Mouse (Mus musculus): ENCODE measurements around the gene Dip2b.

The Dip2b gene

DNA sequence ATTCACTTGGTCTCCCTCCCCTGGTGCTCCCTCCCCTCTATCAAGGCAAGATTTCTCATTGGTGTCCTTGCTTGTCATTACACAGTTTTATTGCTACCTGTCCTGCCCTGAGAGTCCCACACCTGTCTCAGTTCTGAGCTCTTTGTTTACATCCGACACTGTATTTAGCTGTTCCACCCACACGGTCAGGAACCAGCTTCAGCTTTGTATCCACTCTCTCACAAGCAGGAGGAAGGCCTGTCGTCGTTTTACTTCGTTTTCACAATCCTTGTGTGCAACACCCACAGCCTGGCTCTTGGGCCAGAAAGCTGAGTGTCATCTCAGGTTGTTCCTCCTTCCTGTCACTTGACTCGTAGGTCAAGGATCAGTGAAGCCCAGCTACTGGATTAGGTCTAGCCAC is 45.4 kb downstream of the Dip2b start:
- DNase-seq (ENCODE audit: low spot score in 2 of 2), result no peak

DNA sequence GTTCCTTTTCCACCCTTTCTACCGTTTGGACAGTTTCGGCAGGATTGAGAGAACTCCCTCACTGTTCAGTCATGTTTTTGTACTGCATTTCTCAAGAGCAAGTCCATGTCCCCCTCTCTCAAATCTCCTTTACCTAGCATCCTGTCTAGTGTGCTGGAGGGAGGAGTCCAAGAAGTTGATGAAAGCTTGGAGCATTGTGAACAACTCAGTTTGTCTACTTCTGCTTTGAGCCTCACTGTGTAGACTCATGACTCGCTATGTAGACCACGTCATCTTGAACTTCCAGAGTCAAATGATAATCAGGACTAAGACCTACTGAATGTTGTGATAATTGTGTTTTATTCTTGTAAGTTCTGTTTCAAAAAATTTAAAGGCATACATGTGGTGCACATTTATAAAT is 46.4 kb downstream of the Dip2b start:
- DNase-seq (ENCODE audit: low spot score in 2 of 2), result no peak

DNA sequence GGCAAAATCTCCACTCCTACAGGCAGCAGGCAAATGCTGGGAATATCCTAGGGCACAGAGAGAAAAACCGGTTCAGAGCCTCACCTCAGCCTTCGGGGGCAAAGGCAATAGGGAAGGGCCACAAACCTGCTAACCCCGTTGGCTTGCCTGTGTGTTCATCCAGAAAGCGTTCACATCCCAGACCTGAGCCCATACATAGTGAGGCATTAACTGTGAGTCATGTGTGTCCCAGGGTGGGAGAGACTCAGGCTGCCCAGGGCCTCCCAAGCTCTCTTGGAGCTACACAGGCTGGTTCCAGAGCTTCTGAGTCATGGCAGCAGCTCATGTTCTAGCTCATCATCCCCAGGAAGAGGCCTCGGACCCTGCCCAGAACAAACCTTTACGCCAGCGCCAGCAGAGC is 49.6 kb downstream of the Dip2b start:
- DNase-seq (ENCODE audit: low spot score in 2 of 2), result no peak

DNA sequence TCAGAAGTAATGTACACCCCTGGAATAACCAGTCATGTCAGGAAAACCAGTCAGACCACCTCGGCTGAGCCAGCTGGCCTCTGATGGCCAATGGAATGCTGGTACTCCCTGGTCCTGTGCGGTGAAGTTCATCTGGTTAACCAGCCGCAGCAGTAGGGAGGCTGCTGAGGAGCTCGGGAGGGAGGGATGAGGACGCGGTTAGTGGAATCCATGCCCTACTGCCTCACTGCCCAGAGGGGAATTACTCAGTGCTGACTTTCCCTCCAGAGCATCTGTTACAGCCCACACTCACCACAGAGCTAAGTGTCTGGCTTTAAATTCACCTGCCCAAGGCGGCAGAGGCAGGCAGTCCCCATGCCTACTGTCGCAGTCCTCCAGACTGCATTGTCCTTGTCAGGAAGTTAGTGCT is 51.2 kb downstream of the Dip2b start:
- DNase-seq (ENCODE audit: low spot score in 2 of 2), result no peak

DNA sequence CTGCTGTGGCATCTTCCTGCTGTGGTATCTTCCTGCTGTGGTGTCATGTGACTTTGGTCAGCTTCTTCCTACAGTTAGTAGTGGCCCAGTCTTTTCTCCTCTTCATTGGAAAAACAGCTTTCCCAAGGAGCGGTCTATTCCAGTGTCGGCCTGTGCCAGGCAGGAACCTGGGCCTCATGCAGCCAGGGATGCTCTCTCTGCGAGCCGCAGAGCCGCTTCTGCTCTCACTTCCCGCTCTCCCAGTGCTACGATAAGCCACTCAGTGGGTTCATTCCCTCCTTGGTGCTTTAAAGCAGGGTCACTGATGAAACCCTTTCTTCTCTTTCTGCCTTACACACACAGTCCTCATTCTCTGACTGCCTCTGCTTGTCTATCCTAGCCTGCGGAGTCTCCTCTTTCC is 53.4 kb downstream of the Dip2b start:
- no peak for DNase-seq (ENCODE audit: low spot score in 2 of 2)

DNA sequence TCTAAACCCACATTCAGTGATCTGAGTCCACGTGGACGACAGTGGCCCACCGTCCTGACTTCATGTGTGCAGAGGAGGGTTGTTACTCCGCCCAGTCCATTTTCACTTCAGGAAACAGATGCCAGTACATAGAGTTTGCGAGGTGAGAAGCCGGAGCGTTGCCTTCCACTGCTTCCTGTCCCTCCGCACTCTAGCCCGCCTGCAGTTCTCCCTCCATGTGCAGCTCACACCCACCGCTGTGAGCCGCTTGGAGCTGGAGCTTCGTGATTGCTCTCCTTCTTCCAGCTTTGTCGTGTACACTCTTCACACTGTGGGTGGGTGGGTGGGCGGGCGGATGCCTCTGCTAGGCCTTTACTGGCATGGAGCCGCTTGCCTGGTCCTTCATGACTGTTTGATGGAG is 53.8 kb downstream of the Dip2b start:
- no peak for DNase-seq (ENCODE audit: low spot score in 2 of 2)

DNA sequence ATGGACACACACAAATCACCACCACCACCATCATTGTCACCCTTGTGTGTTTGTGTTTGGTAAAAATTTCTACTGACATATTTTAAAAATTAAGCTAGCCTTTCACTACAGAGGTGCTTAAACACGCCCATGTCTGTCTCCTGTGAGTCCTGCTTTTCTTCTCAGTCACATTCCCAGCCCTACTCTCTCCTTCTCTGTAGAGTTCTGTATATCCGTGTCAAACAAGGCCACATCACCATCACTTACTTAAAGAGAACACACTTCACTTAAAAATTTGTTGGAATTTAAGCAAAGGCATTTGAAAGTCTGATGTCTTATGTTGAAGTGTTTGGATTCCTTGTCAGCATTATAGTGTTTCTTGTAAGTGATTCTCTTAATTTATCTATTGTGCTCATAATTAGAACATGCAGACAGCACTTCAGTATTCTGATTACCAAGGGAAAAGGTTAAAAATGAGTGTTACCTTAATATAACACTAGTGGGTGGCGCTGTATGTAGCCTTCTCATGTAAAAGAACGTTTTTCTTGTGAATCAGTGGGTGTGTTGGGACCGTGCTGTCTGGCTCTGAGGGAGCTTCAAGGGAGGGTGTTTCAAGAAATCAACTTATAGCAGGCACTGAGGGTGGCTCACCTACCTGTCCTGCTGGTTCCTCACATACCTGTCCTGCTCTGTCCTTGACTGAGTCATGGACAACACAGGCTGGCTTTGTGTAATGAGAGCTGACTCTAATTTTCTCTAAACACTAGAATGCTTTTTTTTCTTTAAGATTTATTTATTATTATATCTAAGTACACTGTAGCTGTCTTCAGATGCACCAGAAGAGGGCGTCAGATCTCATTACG is 58.3 kb downstream of the Dip2b start:
- no peak for DNase-seq (ENCODE audit: low spot score in 2 of 2)

DNA sequence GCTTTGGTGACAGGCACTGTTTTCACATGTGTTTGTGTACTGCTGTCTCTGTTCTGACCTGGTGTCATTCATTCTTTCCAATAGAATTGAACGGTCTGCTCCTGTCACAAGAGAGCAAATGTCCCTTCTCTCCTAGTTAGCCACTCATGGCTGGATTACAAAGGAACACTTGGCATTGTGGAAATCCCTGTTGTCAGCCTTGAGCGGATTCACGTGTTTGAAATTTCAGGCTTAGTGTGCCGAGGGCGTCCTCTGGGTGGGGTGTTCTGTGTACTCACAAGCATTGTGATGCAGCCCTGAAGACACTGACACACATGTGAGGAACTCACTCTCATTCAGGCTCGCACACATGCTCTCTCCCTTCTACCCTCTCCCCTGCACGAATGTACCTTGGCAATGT is 61.9 kb downstream of the Dip2b start:
- no peak for DNase-seq (ENCODE audit: low spot score in 2 of 2)

DNA sequence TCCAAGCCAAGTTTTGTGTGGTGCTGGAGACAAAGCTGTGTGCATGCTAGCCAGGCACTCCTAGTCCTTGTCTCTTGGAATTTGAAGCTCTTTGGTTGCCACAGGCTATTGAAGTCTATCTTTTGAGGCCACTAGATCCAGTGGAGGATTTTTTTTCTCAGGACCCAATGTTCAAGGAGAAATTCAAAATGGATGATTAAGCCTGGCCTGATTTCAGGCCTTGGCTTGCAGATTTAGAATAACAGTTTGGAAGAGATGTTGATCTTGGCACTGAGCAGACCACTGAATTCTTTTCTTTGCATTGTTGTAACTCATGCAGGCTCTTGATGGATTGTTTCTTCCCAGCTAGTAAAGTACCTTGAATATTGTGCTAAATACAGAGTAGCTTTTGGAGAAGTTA is 62.7 kb downstream of the Dip2b start:
- no peak for DNase-seq (ENCODE audit: low spot score in 2 of 2)

DNA sequence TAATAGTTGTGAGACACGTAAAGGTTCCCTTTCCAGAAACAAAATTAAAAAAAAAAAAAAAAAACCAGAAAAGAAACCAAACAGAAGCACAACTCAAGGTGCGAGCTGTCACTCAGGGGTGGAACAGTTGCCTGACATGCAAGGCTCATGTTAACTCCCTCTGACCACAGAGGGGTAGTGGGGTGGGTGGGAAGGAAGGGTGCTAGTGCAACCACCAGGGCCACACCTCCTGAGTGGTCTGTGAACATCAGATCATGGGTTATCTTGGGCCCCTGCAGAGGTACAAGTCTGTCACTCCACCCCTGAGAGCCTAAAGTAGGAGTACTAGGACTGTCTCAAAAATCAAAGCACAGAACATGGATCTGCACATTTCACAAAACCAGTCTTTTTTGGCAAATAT is 65.7 kb downstream of the Dip2b start:
- no peak for DNase-seq (ENCODE audit: low spot score in 2 of 2)

DNA sequence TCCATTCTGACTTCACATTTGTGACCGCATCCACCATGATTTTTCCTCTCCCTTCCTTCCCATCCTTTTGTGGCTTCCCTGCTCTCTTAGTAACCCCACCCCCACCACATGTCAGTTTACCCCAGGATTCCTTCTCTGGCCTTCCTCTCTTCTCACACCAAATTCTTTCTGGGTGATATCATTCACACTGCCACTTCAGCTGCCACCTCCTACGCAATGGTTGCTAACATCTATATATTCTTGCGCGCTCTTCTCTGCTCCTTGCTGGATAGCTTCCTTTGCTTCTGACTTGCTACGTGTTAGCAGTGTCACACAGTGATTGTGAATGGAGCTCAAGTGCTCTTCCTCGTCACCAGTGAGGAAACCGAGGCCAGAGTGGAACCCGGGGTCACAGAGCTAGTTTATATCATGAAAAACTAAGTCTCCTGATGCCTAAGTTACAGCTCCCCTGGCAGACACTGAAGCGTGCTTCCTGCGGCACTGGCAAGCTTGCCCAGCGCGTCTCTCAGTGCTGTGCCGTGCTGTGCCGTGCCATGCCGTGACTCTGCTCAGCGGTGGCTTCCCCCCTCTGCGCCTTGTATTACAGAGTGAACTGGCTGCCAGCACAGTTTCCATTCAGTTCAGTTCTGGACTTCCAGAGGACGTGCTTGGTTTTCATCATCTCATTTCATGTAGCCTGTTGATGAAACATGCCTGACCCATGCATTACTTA is 69.8 kb downstream of the Dip2b start:
- no peak for DNase-seq (ENCODE audit: low spot score in 2 of 2)

DNA sequence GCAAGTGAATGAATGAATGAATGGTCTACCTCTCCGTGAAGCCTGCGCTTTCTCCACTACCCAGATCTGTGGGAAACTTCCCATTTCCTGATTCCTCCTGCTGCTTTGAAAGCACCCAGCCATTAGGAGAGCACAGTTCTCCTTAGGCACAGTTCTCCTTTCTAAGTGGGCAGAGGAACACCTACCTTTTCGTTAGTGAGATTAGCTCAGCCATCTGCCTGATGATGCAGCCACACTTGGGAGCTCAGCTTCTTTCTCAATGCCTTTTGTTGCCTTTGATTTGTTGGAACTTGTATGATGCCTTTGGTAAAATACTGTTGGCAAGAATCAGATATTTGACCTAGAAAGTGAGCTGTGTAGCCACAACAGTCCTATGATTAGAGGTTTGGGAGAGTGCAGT is 71.5 kb downstream of the Dip2b start:
- no peak for DNase-seq (ENCODE audit: low spot score in 2 of 2)

DNA sequence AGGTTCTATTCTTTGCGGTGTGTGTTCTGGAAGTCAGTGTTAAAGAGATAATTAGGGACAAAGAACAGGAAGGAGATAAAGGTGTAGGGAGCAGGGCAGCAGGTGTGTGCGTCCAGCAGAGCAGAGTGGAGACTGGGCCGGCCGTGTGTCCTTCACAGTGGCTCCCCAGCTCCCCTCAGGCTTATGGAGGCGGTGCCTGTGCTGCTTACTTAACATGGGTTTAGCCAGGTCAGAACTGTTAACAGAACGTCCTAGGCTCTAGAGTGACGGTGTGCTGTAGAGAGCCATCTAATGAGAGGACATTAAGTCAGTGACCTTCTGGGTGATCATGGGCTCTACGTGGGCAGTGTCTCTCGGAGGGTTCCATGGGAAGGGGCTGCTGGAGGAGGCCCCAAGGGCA is 73.4 kb downstream of the Dip2b start:
- no peak for DNase-seq (ENCODE audit: low spot score in 2 of 2)

DNA sequence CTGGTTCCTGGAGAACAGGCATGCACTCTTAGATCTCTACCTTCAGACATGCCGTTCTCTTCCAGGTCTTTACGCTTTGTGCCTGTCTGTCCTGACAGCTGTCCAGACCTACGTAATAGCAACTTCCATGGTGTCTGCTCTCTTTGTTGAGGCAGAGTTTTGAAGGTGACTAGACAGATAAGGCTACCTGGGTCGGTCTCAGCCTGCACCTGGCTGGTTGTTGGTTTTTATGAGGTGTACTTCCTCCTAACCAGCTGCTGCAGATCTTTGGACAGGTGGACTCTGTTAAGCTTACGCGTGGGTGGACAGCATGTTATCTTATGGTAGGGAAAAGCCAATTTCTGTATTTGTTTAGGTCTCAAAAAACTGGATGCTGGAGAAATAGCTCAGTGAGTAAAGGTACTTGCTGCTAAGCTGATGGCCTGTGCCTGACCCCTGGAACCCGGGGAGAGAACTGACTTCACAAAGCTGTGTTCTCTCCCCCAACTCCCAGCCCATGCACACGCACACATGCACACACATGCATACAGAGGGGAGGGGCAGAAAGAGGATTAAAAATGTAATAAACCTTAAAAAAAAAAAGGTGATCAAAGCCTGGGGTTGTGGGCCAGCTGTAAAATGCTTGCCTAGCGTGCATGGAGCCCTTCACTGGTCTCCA is 74.0 kb downstream of the Dip2b start:
- no peak for DNase-seq (ENCODE audit: low spot score in 2 of 2)

DNA sequence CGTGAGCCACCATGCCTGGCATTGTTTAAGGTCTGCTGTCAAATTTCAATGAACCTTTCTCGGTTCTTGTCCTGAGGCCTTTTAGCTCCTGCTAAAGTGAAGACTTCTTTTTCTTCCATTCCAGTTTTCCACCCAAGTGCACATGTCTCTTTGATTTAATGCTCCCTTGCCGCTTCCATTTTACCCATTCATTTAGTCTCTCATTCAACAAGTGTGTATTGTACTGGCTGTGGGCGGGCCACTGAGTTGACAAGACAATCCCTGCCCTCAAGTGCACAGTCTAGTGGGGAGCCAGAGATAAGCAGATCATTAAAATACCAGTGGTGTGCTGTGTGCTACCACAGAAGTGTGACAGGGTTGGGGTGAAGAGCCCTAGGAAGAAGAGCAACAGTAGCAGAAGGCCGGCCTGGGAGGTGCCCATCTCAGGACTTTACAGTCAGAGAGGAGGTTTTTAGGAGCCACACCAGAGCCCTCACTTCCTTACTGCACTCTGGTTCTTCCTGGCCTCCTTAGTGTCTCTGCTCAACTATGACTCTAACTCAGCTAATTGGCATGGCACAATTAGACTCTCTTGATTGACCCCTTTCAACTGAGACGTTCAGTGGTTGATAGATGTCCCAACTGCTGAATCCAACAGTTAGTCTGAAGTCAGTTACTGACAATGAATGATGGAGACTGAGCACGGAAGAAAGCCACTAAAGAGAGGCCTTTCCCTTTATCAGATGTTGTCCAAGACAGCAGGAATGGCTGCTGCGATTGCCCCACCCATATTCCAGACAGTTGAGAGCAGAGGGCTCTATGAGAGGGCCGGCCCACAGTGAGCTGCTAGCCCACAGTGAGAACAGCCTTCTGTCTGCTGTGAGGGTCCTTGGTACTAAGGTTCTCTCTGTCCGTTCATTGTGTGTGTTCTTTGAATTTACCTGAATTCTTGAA is 75.1 kb downstream of the Dip2b start:
- DNase-seq (ENCODE audit: low spot score in 2 of 2), result no peak

DNA sequence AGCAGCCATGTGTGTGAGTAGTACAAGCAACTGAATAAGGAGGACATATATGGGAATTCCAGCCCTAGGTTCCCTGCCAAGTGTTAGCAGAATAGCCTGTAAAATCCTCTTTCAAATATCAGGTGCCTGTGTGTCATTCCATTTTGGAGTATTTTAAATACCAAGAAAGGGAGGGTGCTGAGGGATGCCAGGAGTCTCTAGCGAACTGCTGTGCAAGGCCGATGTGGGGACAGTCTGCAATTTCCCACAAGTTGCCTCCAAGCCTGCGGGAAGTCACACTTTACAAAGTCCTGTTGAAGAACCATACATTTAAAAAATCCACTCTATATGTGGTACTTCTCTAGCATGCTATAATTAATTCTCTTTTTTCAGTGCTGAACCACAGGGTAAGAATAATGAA is 77.0 kb downstream of the Dip2b start:
- no peak for DNase-seq (ENCODE audit: low spot score in 2 of 2)

DNA sequence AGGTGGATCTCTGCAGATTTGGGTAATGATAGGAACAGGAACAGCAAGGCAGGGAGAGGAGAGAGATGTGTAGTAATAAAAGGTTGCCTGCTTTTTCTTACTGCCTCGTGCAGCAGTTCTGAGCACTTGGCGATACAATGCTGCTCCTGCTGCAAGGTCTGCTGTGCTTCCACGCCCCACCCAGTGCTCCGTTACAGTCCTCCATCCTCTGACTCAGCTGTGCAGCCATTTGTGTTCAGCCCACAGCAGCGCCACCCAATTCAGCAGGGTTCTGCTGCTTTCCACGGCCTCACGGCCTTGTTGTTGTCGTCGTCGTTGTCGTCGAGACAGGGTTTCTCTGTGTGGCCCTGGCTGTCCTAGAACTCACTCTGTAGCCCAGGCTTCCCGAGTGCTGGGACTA is 77.9 kb downstream of the Dip2b start:
- no peak for DNase-seq (ENCODE audit: low spot score in 2 of 2)

DNA sequence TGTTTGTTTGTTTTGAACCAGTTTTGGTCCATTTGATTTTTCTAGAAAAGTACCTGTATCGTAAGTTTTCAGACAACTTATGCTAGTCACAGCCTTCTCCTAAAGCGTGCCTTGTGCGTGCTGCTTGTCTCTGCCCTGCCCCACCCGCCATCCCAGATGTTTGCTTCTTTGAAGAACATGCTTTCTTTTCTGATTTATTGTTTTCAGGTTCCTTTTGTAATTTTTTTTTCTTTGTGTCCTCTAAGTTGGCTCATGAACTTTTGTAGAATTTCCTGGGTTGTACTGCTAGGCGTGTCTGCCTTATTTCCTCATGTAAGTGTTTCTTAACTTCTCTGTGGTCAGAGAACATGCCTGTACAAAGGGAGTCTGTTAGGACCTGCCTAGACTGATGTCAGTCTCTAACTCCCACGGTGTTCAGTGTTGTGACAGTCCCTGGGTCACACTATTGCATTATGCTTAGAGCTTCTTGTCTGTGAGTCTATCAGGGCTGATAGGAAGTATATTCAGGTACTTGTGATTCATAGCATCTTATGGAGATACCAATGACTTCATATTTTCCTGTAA is 80.8 kb downstream of the Dip2b start:
- DNase-seq (ENCODE audit: low spot score in 2 of 2), result no peak

DNA sequence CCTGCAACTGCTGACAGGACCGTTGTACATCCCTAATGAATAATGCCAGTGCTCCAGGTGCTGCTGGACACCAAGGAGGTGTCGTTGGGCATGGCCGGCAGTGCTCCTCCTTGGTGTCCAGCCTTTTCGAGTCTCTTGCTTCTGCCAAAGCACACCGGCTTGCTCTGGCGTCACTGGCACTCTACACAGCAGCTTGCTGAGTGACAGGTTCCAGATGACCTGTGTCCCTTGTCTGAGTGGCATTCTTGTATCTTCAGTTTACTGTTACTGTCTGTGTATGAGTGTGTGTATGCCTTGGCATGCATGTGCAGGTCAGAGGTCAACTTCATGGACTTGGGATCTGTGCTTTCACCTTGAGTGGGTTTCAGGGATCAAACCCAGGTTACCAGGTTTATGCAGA is 83.0 kb downstream of the Dip2b start:
- DNase-seq (ENCODE audit: low spot score in 2 of 2), result no peak

DNA sequence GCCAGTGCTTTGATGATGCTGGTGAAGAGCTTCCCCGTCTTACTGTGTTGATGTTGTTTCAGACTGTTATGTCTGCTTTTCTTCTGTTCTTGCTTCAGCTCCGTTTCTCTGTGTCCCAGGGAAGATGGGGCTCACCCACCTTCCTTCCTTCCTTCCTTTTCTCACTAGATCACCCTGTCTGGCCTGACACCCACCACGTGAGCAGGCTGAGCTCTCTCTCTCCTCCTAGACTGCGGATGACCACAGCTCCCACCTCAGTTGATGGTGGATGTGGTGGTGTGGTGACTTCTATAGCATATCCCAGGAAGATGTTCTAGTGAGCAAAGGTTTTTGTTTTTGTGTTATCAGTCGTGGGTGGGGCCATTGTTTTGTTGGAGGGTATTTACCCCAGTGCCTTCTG is 85.4 kb downstream of the Dip2b start:
- DNase-seq (ENCODE audit: low spot score in 2 of 2), result no peak

DNA sequence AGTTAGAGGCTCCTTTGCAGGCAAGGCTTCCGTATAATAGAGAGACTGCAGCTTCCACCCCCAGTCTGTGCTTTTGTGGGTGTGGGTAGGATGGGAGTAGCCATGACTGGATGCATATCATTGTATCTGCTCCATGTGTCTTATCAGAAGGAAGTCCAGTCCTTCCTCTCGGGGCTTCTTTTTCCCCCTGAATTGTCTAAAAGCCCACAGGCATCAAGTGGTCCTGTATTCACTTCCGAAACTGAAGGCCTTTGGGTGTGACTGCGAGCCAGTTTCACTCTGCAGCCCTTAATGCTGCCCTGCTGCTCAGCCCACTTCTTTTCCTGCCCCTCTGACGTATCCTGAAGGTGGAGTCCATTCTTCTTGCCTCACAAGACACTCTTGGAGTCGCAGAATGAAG is 86.8 kb downstream of the Dip2b start:
- DNase-seq (ENCODE audit: low spot score in 2 of 2), result no peak
